Mouse (Mus musculus) heart, embryonic 10.5 days (tissue): ENCODE results near the gene Cntrl. TPM values are rescaled to one million over a fixed set of nuclear protein-coding genes. Genes with fewer than 3 reads are reported as not detected.

ENCODE experiments used
- DNase-seq: peaks from one replicate; pipeline ENCODE4 v3.0.0-alpha.2; 2017; ENCODE audit warnings: low spot score
- H3K27ac ChIP-seq: fragments of 300-500 bp; sonication (generic); 2 replicates; pipeline ENCODE4 v1.5.1; 2016; ENCODE audit warnings: mild to moderate bottlenecking
- H3K27me3 ChIP-seq: fragments of 300-500 bp; sonication (generic); 2 replicates; pipeline ENCODE4 v1.6.1; 2016; ENCODE audit warnings: mild to moderate bottlenecking; ENCODE audit not compliant: poor library complexity, insufficient read depth, severe bottlenecking
- H3K36me3 ChIP-seq: fragments of 300-500 bp; sonication (generic); 2 replicates; pipeline ENCODE4 v1.6.1; 2016; ENCODE audit warnings: mild to moderate bottlenecking, moderate library complexity
- H3K4me1 ChIP-seq: fragments of 300-500 bp; sonication (generic); 2 replicates; pipeline ENCODE4 v1.6.1; 2016; ENCODE audit warnings: mild to moderate bottlenecking
- H3K4me3 ChIP-seq: fragments of 300-500 bp; sonication (generic); 2 replicates; pipeline ENCODE4 v1.5.1; 2016; ENCODE audit warnings: mild to moderate bottlenecking, moderate library complexity
- H3K9me3 ChIP-seq: fragments of 300-500 bp; sonication (generic); 2 replicates; pipeline ENCODE4 v1.6.1; 2016; ENCODE audit warnings: mild to moderate bottlenecking, moderate library complexity
- WGBS: fragments of 180-500 bp; shearing (Covaris S2); methylation state at CpG from one replicate; pipeline ENCODE4 v1.1.7; 2016; 5-methylcytosine and 5-hydroxymethylcytosine counted together
- polyA plus RNA-seq: library from polyadenylated mRNA; unstranded; fragments of >200 nt; fragmentation: Nextera tagmentation; extraction: Ambion mirVana; gene quantifications from 2 replicates; pipeline ENCODE4 v1.2.1, GENCODE M21; 2016

The Cntrl gene
- polyA plus RNA-seq, 1 experiment from 2014 or later, result 19.0 TPM

DNA sequence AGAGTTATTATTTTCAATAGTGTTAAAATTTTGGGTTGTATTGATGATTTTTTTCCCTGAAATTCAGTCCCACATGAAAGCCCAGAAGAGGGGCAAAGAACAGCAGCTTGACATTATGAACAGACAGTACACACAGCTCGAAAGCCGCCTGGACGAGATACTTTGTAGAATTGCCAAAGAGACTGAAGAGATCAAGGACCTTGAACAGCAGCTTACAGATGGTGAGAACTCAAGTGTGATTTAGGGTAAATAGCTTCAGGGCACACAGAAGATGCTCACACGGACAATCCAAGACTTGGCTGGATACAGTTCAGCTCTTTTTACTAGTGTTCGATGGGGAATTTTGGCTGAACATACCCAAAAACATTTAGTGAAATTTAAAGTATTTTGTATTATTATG is 24.6 kb downstream of the Cntrl start:
- H3K4me1 ChIP-seq, result peaks cover 4% of the 10 kb centered on the region
- DNase-seq, result no peak
- H3K9me3 ChIP-seq, result no peaks in the 10 kb centered on the region
- H3K4me3 ChIP-seq, result no peak overlapping the region
- no peaks in the 10 kb centered on the region for H3K27me3 ChIP-seq
- no peak overlapping the region for H3K27ac ChIP-seq
- H3K36me3 ChIP-seq, result peaks cover 46% of the 10 kb centered on the region
- 91% methylated on average over 5 of the region's 5 CpGs for WGBS

DNA sequence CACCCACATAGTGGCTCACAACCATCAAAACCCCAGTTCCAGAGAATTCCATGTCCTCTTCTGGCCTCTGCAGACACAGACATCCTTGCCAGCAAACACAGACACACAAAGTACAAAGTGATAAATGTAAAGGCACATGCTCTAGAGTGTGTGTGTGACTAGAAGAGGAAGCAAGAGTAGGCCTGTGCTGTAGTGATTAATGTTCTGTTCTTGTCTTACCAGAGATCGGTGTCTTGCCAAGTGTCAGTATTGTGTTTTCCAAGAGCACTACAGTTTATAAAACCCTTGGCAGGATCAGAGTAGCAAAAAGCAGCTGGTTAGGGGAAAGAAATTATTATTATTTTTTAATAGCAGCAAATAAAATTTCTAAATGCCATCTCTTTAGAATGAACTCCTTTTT is 29.3 kb downstream of the Cntrl start:
- Histone ChIP-seq H3K4me3 (no peak overlapping the region), H3K27ac (no peak overlapping the region), H3K9me3 (no peaks in the 10 kb centered on the region), H3K36me3 (peaks cover 90% of the 10 kb centered on the region), H3K4me1 (no peaks in the 10 kb centered on the region), H3K27me3 (no peaks in the 10 kb centered on the region)
- DNase-seq, result no peak
- 95% methylated on average over 1 of the region's 1 CpGs for WGBS

DNA sequence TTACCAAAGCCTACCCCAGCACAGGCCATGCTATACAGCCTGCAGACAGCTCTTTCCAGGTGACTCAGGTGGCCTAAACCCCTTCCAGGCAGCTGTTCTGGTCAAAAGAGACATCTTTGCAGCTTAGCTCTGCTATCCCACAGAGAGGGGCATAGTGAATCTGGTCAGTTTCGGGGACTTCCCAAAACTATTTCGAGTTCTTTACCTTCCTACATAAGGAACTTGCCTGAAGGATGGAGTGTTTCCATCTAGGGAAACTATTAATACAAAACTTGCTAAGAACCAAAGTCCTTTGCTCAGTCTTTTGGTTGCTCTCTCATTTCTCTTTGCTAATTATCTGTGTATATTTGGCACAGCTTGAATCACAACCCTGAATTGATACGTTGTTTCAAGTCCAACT is 32.4 kb downstream of the Cntrl start:
- Histone ChIP-seq H3K27me3 (no peaks in the 10 kb centered on the region), H3K27ac (no peak overlapping the region), H3K4me3 (no peak overlapping the region), H3K4me1 (no peaks in the 10 kb centered on the region), H3K36me3 (peaks cover 94% of the 10 kb centered on the region), H3K9me3 (no peaks in the 10 kb centered on the region)
- 93% methylated on average over 3 of the region's 3 CpGs for WGBS
- DNase-seq, result no peak

DNA sequence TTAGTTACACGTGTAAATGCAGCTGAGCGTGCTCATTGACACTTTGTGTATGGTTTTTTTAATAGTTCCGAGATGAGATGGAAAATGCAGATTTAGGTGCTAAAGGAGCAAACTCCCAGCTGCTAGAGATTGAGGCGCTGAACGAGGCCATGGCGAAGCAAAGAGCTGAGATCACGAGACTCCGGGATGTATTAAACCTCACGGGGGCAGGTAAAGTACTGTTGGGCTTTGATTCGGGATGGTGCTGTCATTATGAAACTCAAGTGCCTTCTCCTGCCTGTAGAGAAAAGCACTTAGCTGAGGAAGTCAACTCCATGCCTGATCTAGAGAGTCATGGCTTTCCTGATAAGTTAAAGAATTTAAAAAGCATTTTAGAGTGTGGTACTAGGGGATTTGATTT is 39.5 kb downstream of the Cntrl start:
- Histone ChIP-seq H3K27ac (no peak overlapping the region), H3K27me3 (no peaks in the 10 kb centered on the region), H3K4me1 (peaks cover 5% of the 10 kb centered on the region; the same call in 1 of the 2 replicates), H3K4me3 (no peak overlapping the region), H3K36me3 (peaks cover 99% of the 10 kb centered on the region), H3K9me3 (no peaks in the 10 kb centered on the region)
- 88% methylated on average over 10 of the region's 10 CpGs for WGBS
- DNase-seq, result peak; percentile 9

DNA sequence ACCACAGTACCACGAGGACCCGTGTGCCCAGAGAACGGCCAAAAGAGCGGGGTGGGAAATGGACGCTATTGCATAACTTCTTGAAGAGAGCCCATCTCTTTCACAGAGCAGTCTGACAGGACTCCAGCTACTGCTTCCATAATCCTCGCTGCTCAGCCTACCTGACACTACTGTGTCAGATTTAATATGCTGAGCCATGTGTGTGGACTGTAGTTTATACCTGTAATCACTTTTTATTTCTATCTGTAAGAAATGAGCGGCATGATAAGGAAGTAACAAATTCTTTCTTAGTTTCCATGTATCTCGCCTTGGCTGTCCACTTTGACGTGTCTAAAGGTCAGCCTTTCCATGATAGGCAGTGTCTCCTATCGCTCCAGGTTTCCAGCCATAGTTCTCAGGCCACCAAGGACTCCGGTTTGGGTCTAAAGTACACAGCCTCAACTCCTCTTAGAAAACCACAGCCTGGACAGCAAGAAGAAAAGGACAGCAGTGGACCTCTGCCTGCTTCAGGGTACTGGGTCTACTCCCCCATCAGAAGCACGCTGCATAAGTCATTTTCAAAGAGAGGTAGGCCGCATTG is 42.1 kb downstream of the Cntrl start:
- Histone ChIP-seq H3K4me1 (peaks cover 9% of the 10 kb centered on the region; the same call in 1 of the 2 replicates), H3K27me3 (no peaks in the 10 kb centered on the region), H3K27ac (no peak overlapping the region), H3K4me3 (no peak overlapping the region), H3K9me3 (no peaks in the 10 kb centered on the region), H3K36me3 (peaks cover 96% of the 10 kb centered on the region)
- WGBS, result 94% methylated on average over 13 of the region's 13 CpGs
- peak; percentile 31 for DNase-seq

DNA sequence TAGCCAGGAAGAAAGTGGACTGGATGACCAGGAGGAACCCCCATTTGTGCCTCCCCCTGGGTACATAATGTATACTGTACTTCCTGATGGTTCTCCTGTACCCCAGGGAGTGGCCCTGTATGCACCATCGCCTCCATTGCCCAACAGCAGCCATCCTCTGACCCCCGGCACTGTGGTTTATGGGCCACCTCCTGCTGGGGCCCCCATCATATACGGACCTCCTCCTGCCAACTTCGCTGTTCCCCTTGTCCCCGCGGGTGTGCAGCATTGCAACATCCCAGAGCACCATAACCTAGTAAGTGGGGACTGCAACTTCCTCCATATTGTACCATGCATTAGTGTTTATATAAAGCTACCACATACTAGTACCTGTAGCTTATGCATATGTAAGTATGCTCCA is 43.9 kb downstream of the Cntrl start:
- peak overlapping the region; percentile 67; the same call in 1 of the 2 replicates for H3K27ac ChIP-seq
- 91% methylated on average over 6 of the region's 6 CpGs for whole genome bisulfite sequencing
- peak; percentile 31 for DNase-seq
- no peaks in the 10 kb centered on the region for H3K27me3 ChIP-seq
- H3K36me3 ChIP-seq, result peaks cover 88% of the 10 kb centered on the region
- peaks cover 13% of the 10 kb centered on the region; the same call in 1 of the 2 replicates for H3K4me1 ChIP-seq
- H3K9me3 ChIP-seq, result no peaks in the 10 kb centered on the region
- H3K4me3 ChIP-seq, result no peak overlapping the region

DNA sequence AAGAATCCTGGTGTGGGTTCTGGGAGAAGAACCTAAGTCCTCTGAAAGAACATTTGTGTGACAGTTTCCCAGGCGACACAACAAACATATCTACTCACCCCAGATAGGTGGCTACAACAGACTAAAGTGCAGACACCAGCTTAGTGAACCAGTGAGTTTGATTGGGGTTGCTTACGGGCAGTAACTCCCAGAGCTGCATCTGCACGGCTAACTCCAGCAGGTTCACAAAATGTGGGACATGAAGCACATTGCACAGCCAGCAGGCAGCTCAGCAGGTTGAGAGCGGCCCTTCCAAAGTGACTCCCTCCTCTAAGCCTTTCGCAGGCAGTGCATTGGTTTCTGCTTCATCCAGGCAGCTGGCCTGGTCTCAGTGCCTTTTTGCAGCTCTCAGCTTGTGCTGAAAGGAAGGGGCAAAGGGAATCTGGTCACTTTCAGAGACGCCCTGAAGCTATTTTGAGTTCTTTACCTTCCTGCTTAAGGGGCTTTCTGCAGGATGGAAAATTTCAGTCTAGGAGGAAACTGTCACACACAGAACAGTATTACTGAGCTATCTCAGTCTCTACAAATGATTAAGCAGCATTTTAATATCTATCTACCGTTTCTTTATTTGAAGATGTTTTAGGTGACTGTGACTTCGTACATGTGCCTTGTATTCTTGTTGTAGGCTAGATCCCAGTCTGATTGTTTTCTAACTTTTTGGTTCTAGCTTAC is 44.7 kb downstream of the Cntrl start:
- H3K9me3 ChIP-seq, result no peaks in the 10 kb centered on the region
- H3K4me3 ChIP-seq, result no peak overlapping the region
- peak; percentile 77 for DNase-seq
- H3K36me3 ChIP-seq, result peaks cover 88% of the 10 kb centered on the region
- WGBS, result 59% methylated on average over 8 of the region's 8 CpGs
- peak overlapping the region; percentile 67 for H3K27ac ChIP-seq
- H3K27me3 ChIP-seq, result no peaks in the 10 kb centered on the region
- peaks cover 13% of the 10 kb centered on the region; the same call in 1 of the 2 replicates for H3K4me1 ChIP-seq

DNA sequence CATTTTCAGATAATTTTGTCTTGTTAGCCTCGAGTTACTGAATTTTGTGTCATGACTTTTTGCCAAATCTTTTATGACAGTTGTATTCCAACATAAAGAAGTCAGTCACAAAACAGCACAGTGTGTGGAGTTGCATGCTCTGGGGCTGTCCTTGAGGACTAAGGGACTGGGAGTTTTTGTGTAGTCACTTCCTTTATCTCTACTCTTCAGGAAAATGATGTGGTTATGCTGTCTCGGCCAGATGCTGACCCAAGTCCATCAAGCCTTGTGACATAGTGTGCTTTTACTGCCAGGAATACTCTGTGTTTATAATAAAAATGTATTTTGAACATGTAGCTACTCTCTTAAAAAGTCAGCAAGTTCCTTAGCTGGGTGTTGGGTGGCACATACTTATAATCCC is 47.7 kb downstream of the Cntrl start:
- Histone ChIP-seq H3K27ac (no peak overlapping the region), H3K4me3 (no peak overlapping the region), H3K27me3 (no peaks in the 10 kb centered on the region), H3K4me1 (peaks cover 13% of the 10 kb centered on the region; the same call in 1 of the 2 replicates), H3K36me3 (peaks cover 76% of the 10 kb centered on the region), H3K9me3 (no peaks in the 10 kb centered on the region)
- 70% methylated on average over 2 of the region's 2 CpGs for WGBS
- no peak for DNase-seq

DNA sequence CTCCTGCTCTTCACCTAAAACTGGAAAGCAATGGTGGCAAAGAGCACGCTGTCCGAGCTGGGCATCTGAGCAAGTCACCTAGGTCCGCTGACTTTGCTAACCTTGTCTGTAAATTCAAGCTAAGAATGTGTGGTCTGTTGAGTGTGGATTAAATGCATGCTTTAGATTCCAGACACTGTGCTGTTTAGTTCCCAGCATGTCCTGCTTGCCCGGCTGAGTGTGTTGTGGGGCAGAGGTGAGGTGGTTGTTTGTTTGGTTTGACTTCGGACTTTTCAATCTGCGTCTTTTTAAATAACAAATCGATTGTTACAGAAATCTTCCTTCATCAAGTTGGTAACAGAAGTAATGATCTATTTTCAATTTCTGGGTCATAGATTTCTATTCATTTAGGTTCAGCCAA is 48.5 kb downstream of the Cntrl start:
- WGBS, result 73% methylated on average over 7 of the region's 7 CpGs

DNA sequence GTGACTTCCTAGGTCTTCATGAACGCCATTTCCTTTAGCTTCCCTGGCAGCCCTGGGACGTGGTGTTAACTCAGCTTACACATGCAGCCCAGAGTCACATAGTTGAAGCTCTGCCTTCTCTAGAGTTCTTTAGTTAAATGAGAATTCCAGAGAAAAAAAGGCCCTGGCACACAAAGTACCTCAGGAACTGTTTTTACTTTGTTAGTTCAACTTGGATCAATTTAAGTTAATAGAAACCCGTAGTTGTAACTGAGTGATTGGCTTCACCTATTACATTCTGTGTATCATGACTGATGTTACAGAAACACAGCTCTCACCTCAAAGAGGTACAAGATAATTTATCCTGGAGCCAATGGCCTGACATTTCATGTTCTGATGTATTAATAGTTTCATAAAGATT is 49.1 kb downstream of the Cntrl start:
- H3K4me1 ChIP-seq, result peaks cover 8% of the 10 kb centered on the region; the same call in 1 of the 2 replicates
- no peak overlapping the region for H3K4me3 ChIP-seq
- no peaks in the 10 kb centered on the region for H3K9me3 ChIP-seq
- no peak overlapping the region for H3K27ac ChIP-seq
- DNase-seq, result no peak
- no peaks in the 10 kb centered on the region for H3K27me3 ChIP-seq
- 82% methylated on average over 3 of the region's 3 CpGs for WGBS
- peaks cover 75% of the 10 kb centered on the region for H3K36me3 ChIP-seq

More for the DNA sequence above, 48.5 kb downstream of the Cntrl start:
- DNase-seq, result no peak
- H3K27me3 ChIP-seq, result no peaks in the 10 kb centered on the region
- H3K9me3 ChIP-seq, result no peaks in the 10 kb centered on the region
- H3K27ac ChIP-seq, result no peak overlapping the region
- no peak overlapping the region for H3K4me3 ChIP-seq
- H3K4me1 ChIP-seq, result peaks cover 13% of the 10 kb centered on the region; the same call in 1 of the 2 replicates
- peaks cover 75% of the 10 kb centered on the region for H3K36me3 ChIP-seq

DNA sequence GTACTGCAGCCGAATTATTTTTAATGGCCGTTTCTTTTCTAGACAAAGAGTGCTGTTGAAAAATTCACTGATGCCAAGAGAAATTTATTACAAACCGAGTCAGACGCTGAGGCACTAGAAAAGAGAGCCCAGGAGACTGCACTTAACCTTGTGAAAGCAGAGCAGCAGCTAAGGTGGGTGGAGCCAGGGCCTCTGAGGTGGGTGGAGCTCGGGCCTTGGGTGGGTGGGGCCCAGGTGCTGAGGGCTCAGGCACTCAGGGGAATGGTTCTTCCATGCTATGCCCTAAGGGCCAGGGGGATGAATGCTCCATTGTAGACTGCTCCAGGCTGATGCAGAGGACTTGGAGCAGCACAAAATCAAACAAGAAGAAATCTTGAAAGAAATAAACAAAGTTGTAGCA is 50.9 kb downstream of the Cntrl start:
- WGBS, result 54% methylated on average over 5 of the region's 5 CpGs
- H3K4me1 ChIP-seq, result peaks cover 4% of the 10 kb centered on the region; the same call in 1 of the 2 replicates
- H3K9me3 ChIP-seq, result no peaks in the 10 kb centered on the region
- H3K4me3 ChIP-seq, result no peak overlapping the region
- no peak overlapping the region for H3K27ac ChIP-seq
- no peaks in the 10 kb centered on the region for H3K27me3 ChIP-seq
- peaks cover 74% of the 10 kb centered on the region for H3K36me3 ChIP-seq
- DNase-seq, result peak; percentile 74

DNA sequence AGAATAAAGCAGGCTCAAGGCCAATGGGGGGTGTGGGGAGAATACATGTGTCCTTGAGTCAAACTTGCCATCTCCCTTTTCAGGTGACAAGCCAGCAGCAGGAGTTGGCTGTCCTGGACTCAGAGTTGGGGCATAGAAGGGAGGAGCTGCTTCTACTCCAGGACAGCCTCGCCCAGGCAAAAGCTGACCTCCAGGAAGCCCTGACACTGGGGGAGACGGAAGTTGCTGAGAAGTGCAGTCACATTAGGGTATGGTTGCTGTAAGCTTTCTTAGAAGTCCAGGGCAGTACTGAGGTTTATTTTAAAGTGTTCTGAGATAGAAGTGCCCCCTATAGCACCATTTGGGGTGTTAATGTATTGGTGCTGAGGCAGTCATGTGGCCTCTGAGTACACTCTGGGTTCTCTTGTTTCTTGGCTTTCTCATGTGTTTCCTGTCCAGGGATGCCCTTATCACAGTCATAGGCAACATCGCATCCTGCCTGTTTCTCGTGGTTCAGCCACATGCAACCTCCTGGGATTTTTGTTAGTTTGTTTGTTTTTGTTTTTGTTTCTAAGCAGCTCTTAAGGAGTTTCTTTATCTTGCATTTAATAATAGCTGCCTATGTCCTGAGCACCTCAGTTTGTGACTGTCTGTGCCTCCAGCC is 52.7 kb downstream of the Cntrl start:
- Histone ChIP-seq H3K4me3 (no peak overlapping the region), H3K9me3 (no peaks in the 10 kb centered on the region), H3K4me1 (peaks cover 4% of the 10 kb centered on the region; the same call in 1 of the 2 replicates), H3K27ac (no peak overlapping the region), H3K36me3 (peaks cover 76% of the 10 kb centered on the region), H3K27me3 (no peaks in the 10 kb centered on the region)
- DNase-seq, result peak; percentile 46
- 59% methylated on average over 4 of the region's 4 CpGs for WGBS

DNA sequence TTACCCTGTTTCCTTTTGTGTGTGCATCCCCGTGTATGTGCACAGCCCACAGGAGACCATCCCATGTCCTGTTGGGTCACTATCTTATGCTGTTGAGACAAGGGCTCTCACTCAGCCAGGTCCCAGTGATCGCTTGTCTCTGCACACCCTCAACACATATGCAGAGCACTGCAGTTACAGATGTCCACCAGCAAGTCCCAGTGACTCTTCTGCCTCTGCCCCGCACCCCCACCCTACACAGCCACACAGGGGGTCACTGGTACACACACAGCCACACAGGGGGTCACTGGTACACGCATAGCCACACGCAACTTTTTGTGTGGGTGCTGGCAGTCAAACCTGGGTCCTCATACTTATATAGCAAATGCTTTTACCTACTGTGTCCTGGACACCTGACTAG is 54.1 kb downstream of the Cntrl start:
- Histone ChIP-seq H3K27me3 (no peaks in the 10 kb centered on the region), H3K36me3 (peaks cover 80% of the 10 kb centered on the region), H3K4me3 (no peak overlapping the region), H3K4me1 (no peaks in the 10 kb centered on the region), H3K27ac (no peak overlapping the region), H3K9me3 (no peaks in the 10 kb centered on the region)
- DNase-seq, result peak; percentile 71
- WGBS, result 94% methylated on average over 5 of the region's 5 CpGs
